Mouse (Mus musculus): ENCODE data around the gene Dock9.
"Not testable (repeated sequence)": the region's sequence is repeated elsewhere in the genome, so short reads cannot be mapped to it uniquely, and the experiment has no call there.

GRCm38 (mm10) chr14:121689649-121690048 is 108.0 kb downstream of the Dock9 start:
- not testable (repeated sequence) for TF ChIP-seq CTCF, POLR2A (IDR thresholded peaks at IDR 0.05; ENCODE audit: insufficient read depth, low read depth, low read length)

Data from olfactory bulb, adult 2 months (tissue).